Mouse (Mus musculus): Measurements from ENCODE around the gene Basp1. TPM values are rescaled to one million over a fixed set of nuclear protein-coding genes. Genes with fewer than 3 reads are reported as not detected.

Basp1 gene
- polyA plus RNA-seq, 1 experiment from 2014 or later, result 201 TPM

DNA sequence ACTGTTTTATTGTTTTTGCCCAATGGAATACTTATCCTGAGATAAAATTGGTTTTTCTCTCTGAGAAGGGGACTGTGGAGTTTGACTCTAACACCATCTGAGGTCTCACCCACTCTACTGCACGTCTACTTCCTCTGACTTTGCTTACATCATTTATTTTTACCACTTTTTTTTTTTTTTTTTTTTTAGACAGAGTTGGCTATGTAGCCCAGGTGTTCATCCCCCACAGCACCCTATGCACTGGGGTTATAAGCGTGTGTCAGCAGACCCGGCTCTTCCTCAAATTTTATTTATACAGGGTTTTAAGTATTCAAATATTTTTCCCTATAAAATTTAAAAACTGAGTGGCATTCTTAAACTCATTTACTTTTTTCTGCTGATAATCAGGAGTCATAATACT is 16.6 kb upstream of the Basp1 start:
- Histone ChIP-seq H3K4me3 (ENCODE audit: low read depth, low read length) (no peak overlapping the region), H3K4me1 (ENCODE audit: control insufficient read depth, insufficient read depth, low read length) (no peaks in the 10 kb centered on the region), H3K9ac (ENCODE audit: low read length) (no peak overlapping the region), H3K9me3 (ENCODE audit: control insufficient read depth, low read length) (no peaks in the 10 kb centered on the region), H3K36me3 (ENCODE audit: control insufficient read depth, insufficient read depth, low read length) (no peaks in the 10 kb centered on the region), H3K4me2 (ENCODE audit: low read depth) (no peak overlapping the region), H3K27me3 (ENCODE audit: control insufficient read depth, insufficient read depth, low read length) (no peaks in the 10 kb centered on the region), H3K27ac (ENCODE audit: low read depth, low read length) (no peak overlapping the region)
- no peak for DNase-seq (ENCODE audit: low spot score)
- 83% methylated on average over 3 of the region's 3 CpGs for WGBS
- ATAC-seq (ENCODE audit: insufficient read depth, low FRiP score, low TSS enrichment), result no peak

DNA sequence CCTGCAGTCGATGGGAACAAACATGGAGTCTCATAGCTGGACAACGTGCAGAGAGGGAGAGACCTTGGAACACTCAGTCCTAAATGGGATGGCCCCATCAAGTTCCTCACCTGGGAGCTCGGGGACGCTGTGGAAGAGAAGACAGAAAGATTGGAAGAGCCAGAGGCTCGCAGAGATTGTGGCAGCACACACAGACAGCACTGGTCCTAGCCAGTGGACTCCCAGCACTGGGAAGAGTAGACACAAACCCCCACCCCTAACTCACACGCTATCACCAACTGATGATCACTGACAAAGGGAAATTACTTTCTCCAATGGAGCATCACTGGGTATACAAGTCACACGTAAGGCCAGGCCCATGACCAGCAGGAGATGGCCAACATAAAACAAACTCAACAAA is 15.4 kb upstream of the Basp1 start:
- H3K27me3 ChIP-seq (ENCODE audit: control insufficient read depth, insufficient read depth, low read length), result no peaks in the 10 kb centered on the region
- WGBS, result 59% methylated on average over 7 of the region's 7 CpGs
- ATAC-seq (ENCODE audit: insufficient read depth, low FRiP score, low TSS enrichment), result no peak
- no peaks in the 10 kb centered on the region for H3K9me3 ChIP-seq (ENCODE audit: control insufficient read depth, low read length)
- no peak overlapping the region for H3K4me2 ChIP-seq (ENCODE audit: low read depth)
- no peaks in the 10 kb centered on the region for H3K4me1 ChIP-seq (ENCODE audit: control insufficient read depth, insufficient read depth, low read length)
- H3K4me3 ChIP-seq (ENCODE audit: low read depth, low read length), result no peak overlapping the region
- H3K27ac ChIP-seq (ENCODE audit: low read depth, low read length), result no peak overlapping the region
- H3K36me3 ChIP-seq (ENCODE audit: control insufficient read depth, insufficient read depth, low read length), result no peaks in the 10 kb centered on the region
- H3K9ac ChIP-seq (ENCODE audit: low read length), result no peak overlapping the region
- DNase-seq (ENCODE audit: low spot score), result no peak

DNA sequence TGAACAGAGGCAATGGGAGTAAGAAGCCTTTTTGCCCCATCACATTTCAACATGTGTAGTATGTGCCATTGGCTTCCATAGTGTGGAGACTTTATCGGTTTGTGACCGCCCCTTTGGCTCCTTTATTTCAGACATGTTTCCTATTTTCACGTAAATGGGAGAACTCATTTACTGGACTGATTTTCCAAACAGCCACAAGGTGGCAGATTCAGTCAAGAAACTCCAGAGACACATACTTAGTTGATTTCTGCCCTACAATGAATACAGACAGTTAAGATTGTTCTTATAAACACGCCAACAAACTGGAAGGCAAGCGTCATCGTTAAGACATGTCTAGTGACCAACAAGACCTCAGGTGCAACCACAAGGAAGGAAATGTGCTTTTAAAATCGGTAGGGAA is 15.0 kb upstream of the Basp1 start:
- no peak overlapping the region for H3K9ac ChIP-seq (ENCODE audit: low read length)
- no peak overlapping the region for H3K27ac ChIP-seq (ENCODE audit: low read depth, low read length)
- H3K4me3 ChIP-seq (ENCODE audit: low read depth, low read length), result no peak overlapping the region
- no peaks in the 10 kb centered on the region for H3K36me3 ChIP-seq (ENCODE audit: control insufficient read depth, insufficient read depth, low read length)
- WGBS, result 58% methylated on average over 7 of the region's 7 CpGs
- H3K27me3 ChIP-seq (ENCODE audit: control insufficient read depth, insufficient read depth, low read length), result no peaks in the 10 kb centered on the region
- no peak for DNase-seq (ENCODE audit: low spot score)
- H3K4me1 ChIP-seq (ENCODE audit: control insufficient read depth, insufficient read depth, low read length), result no peaks in the 10 kb centered on the region
- ATAC-seq (ENCODE audit: insufficient read depth, low FRiP score, low TSS enrichment), result no peak
- H3K9me3 ChIP-seq (ENCODE audit: control insufficient read depth, low read length), result no peaks in the 10 kb centered on the region
- no peak overlapping the region for H3K4me2 ChIP-seq (ENCODE audit: low read depth)

DNA sequence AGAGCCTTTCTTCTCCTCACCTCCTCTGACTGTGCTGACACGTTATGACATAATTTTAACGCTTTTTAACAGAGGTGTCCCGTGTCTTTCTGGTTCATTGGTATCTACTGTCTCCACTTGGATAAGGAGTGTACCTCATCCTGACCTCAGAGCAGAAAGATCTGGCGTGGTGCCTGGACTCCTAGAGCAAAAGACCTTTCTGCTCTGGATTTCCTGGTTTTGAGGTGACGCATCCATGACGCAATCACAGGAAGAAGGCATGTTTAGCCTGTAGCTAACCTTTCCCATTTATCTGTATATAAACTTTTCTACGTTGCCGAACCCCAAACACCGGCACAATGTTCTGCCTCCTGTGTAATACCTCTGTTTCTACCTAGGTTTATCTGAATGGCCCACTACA is 6.7 kb upstream of the Basp1 start:
- Histone ChIP-seq H3K9ac (ENCODE audit: low read length) (no peak overlapping the region), H3K36me3 (ENCODE audit: control insufficient read depth, insufficient read depth, low read length) (no peaks in the 10 kb centered on the region), H3K27me3 (ENCODE audit: control insufficient read depth, insufficient read depth, low read length) (no peaks in the 10 kb centered on the region), H3K27ac (ENCODE audit: low read depth, low read length) (no peak overlapping the region), H3K9me3 (ENCODE audit: control insufficient read depth, low read length) (no peaks in the 10 kb centered on the region), H3K4me3 (ENCODE audit: low read depth, low read length) (no peak overlapping the region), H3K4me1 (ENCODE audit: control insufficient read depth, insufficient read depth, low read length) (no peaks in the 10 kb centered on the region), H3K4me2 (ENCODE audit: low read depth) (no peak overlapping the region)
- ATAC-seq (ENCODE audit: insufficient read depth, low FRiP score, low TSS enrichment) (no peak), DNase-seq (ENCODE audit: low spot score) (no peak)
- 94% methylated on average over 9 of the region's 9 CpGs for WGBS

DNA sequence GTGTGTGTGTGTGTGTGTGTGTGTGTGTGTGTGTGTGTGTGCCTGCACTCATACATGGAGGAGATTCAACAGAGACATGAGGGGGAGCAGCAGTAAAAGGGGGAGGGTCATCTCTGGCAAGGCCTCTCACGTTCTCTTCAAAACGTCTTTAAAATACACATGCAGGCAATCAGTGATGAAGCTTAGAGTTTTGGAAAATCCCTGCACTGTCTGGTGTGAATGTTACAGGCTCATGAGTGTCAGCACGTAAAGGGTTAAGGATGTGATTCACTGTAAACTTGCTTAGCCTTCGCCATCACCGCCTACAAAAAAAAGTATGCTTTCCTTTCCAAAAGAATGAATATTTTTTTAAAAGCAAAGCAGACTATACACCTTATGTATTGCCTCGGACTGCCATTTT is 2.8 kb upstream of the Basp1 start:
- ATAC-seq (ENCODE audit: insufficient read depth, low FRiP score, low TSS enrichment) (no peak), DNase-seq (ENCODE audit: low spot score) (no peak)
- 57% methylated on average over 6 of the region's 6 CpGs for WGBS
- peak overlapping the region; percentile 30 for H3K4me2 ChIP-seq (ENCODE audit: low read depth)
- H3K4me3 ChIP-seq (ENCODE audit: low read depth, low read length), result peak overlapping the region; percentile 23
- no peaks in the 10 kb centered on the region for H3K9me3 ChIP-seq (ENCODE audit: control insufficient read depth, low read length)
- H3K27me3 ChIP-seq (ENCODE audit: control insufficient read depth, insufficient read depth, low read length), result no peaks in the 10 kb centered on the region
- no peaks in the 10 kb centered on the region for H3K36me3 ChIP-seq (ENCODE audit: control insufficient read depth, insufficient read depth, low read length)
- H3K27ac ChIP-seq (ENCODE audit: low read depth, low read length), result no peak overlapping the region
- peak overlapping the region; percentile 26 for H3K9ac ChIP-seq (ENCODE audit: low read length)
- no peaks in the 10 kb centered on the region for H3K4me1 ChIP-seq (ENCODE audit: control insufficient read depth, insufficient read depth, low read length)

DNA sequence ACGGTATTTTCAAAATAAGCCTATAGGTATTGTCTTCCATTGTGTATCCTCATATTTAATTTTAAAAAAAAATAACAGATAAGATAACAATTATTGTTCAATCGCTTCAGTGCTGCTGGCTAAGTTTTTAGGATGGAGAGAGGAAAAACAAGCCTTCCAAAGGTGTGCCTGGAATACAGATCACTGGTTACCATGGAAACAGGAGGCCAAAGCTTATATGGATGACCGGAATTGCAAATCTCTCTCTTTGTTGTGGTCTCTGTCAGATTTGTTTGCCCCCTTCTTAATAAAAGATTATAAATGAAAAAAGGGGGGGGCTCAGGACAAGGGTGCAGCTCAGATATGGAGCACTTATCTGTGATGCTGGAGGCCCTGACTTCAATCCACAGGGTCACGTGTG is 2.4 kb upstream of the Basp1 start:
- H3K36me3 ChIP-seq (ENCODE audit: control insufficient read depth, insufficient read depth, low read length), result no peaks in the 10 kb centered on the region
- no peaks in the 10 kb centered on the region for H3K9me3 ChIP-seq (ENCODE audit: control insufficient read depth, low read length)
- no peaks in the 10 kb centered on the region for H3K4me1 ChIP-seq (ENCODE audit: control insufficient read depth, insufficient read depth, low read length)
- no peaks in the 10 kb centered on the region for H3K27me3 ChIP-seq (ENCODE audit: control insufficient read depth, insufficient read depth, low read length)
- peak overlapping the region; percentile 23 for H3K4me3 ChIP-seq (ENCODE audit: low read depth, low read length)
- no peak overlapping the region for H3K27ac ChIP-seq (ENCODE audit: low read depth, low read length)
- DNase-seq (ENCODE audit: low spot score) (peak; percentile 33), ATAC-seq (ENCODE audit: insufficient read depth, low FRiP score, low TSS enrichment) (no peak)
- H3K9ac ChIP-seq (ENCODE audit: low read length), result peak overlapping the region; percentile 26
- WGBS, result 56% methylated on average over 4 of the region's 4 CpGs
- H3K4me2 ChIP-seq (ENCODE audit: low read depth), result peak overlapping the region; percentile 79

DNA sequence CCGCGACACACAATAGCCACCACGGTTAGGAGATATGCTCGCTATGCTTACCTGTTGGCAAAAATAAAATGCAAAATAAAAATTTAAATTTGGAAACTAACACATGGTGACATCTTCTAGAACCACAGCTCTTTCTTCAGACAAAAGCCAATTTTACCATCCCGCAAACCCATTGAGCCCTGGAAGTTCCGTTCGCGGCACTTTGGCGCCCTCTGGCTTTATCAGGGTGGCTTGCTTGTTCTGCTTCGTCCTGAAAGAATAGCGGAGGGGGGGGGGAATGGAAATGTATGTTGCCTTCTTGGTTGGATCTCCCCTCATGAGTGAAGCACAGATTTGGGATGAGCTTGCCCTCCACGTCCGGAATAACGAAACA is 1.2 kb upstream of the Basp1 start:
- H3K9me3 ChIP-seq (ENCODE audit: control insufficient read depth, low read length), result no peaks in the 10 kb centered on the region
- no peaks in the 10 kb centered on the region for H3K4me1 ChIP-seq (ENCODE audit: control insufficient read depth, insufficient read depth, low read length)
- H3K4me2 ChIP-seq (ENCODE audit: low read depth), result peak overlapping the region; percentile 79
- H3K36me3 ChIP-seq (ENCODE audit: control insufficient read depth, insufficient read depth, low read length), result no peaks in the 10 kb centered on the region
- H3K9ac ChIP-seq (ENCODE audit: low read length), result peak overlapping the region; percentile 99
- under 1% methylated on average over 14 of the region's 14 CpGs for WGBS
- peak overlapping the region; percentile 94 for H3K27ac ChIP-seq (ENCODE audit: low read depth, low read length)
- peak overlapping the region; percentile 97 for H3K4me3 ChIP-seq (ENCODE audit: low read depth, low read length)
- ATAC-seq (ENCODE audit: insufficient read depth, low FRiP score, low TSS enrichment) (peak; percentile 24; the same call in 1 of the 2 replicates), DNase-seq (ENCODE audit: low spot score) (peak; percentile 93)
- H3K27me3 ChIP-seq (ENCODE audit: control insufficient read depth, insufficient read depth, low read length), result no peaks in the 10 kb centered on the region

DNA sequence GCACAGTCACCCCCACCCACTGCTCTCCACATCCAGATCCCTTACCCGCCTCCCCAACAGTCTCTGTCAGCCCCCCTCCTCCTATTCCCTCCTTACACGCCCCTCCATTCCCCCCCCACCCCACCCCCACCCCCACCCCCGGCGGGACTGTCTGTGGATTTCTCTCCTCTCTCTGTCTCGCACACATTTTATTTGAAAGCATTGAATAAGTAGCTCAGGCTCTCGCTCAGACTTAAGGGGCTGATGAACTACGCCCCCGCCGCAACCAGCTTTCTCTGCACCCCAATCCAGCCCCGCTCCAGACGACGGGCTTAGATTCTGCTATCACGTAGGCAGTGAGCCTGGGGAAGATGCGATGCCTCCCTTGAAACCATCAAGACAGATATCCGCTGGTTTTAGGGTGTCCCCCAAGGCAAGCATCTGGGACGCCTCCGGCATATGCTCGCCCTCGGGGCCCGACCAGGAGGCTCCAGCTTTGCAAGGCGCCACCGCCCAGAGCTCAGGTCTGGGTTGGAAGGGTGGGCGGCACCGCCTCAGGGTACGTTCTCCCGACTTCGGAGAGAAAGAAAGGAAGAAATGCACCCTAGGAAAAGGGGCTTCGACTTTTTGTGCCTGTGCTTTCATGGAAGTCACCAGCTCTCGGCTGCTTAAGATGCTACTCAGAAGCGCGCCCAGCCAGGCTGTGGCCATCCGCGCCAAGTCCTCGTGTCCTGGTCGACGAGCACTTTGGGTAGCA is 615 bp upstream of the Basp1 start:
- Histone ChIP-seq H3K27me3 (ENCODE audit: control insufficient read depth, insufficient read depth, low read length) (no peaks in the 10 kb centered on the region), H3K4me3 (ENCODE audit: low read depth, low read length) (peak overlapping the region; percentile 97), H3K9ac (ENCODE audit: low read length) (peak overlapping the region; percentile 99), H3K36me3 (ENCODE audit: control insufficient read depth, insufficient read depth, low read length) (no peaks in the 10 kb centered on the region), H3K4me1 (ENCODE audit: control insufficient read depth, insufficient read depth, low read length) (no peaks in the 10 kb centered on the region), H3K27ac (ENCODE audit: low read depth, low read length) (peak overlapping the region; percentile 94), H3K9me3 (ENCODE audit: control insufficient read depth, low read length) (no peaks in the 10 kb centered on the region), H3K4me2 (ENCODE audit: low read depth) (peak overlapping the region; percentile 79)
- peak; percentile 48 for ATAC-seq (ENCODE audit: insufficient read depth, low FRiP score, low TSS enrichment)
- peak; percentile 82 for DNase-seq (ENCODE audit: low spot score)
- WGBS, result under 1% methylated on average over 32 of the region's 36 CpGs

DNA sequence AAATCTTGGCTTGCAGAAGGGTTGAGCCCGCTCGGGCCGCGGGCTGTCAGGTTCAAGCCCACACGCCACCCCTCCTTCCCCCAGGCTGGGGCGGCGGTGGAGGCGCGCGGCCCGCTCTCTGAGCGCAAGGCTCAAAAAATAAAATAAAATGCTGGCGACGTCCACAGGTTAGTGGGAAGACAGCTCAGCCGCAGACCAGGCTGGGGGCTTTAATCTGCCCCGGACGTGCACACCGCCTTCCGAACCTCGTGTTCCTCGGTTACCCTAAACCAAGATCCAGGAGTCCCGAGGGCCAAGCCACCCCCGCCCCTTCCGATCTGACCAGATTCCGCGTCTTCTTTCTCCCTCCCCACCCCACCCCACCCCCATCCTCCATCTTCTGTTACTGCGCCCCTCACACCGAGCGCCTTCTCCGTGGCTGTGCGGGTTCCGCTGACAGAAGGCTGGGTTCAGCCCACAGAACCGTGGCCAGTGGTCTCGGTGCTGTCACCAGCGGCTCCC is 753 bp downstream of the Basp1 start:
- Histone ChIP-seq H3K27me3 (ENCODE audit: control insufficient read depth, insufficient read depth, low read length) (no peaks in the 10 kb centered on the region), H3K4me1 (ENCODE audit: control insufficient read depth, insufficient read depth, low read length) (0 out of 2 replicates have a peak, but pooled peaks cover 5% of the 10 kb centered on the region), H3K9me3 (ENCODE audit: control insufficient read depth, low read length) (no peaks in the 10 kb centered on the region), H3K9ac (ENCODE audit: low read length) (peak overlapping the region; percentile 99), H3K27ac (ENCODE audit: low read depth, low read length) (peak overlapping the region; percentile 94), H3K4me3 (ENCODE audit: low read depth, low read length) (peak overlapping the region; percentile 97), H3K36me3 (ENCODE audit: control insufficient read depth, insufficient read depth, low read length) (no peaks in the 10 kb centered on the region), H3K4me2 (ENCODE audit: low read depth) (peak overlapping the region; percentile 79)
- peak; percentile 17 for ATAC-seq (ENCODE audit: insufficient read depth, low FRiP score, low TSS enrichment)
- DNase-seq (ENCODE audit: low spot score), result peak; percentile 75
- 0% methylated on average over 28 of the region's 35 CpGs for WGBS
